Mouse (Mus musculus) MEL (cell line): ENCODE measurements at regions not wholly inside any gene's neighbourhood (a gene's known extent, or its start where the extent isn't known, plus 50 kb on each side); places are given as distances from the start of the nearest gene placed in this dataset.

Experiments used
- DNase-seq: peaks from one replicate; pipeline ENCODE4 v3.0.0; 2011; ENCODE audit warnings: low read depth, low spot score
- H3K27ac ChIP-seq: 2 replicates; pipeline ENCODE4 v1.5.1; 2012; ENCODE audit warnings: low read depth, mild to moderate bottlenecking, control low read depth, low read length, moderate library complexity; ENCODE audit not compliant: control insufficient read depth
- H3K27me3 ChIP-seq, 2 experiments: fragments of 150-350 bp in 1 of 2; sonication (generic) in 1 of 2; 2 replicates each; pipeline ENCODE4 v1.6.1; 2012; ENCODE audit warnings: low read length in 2 of 2, mild to moderate bottlenecking in 2 of 2, improper control_type of control experiment in 1 of 2, moderate library complexity in 1 of 2; ENCODE audit not compliant: insufficient read depth in 2 of 2, control insufficient read depth in 1 of 2
- H3K36me3 ChIP-seq, 2 experiments: 2 replicates each; pipeline ENCODE4 v1.6.1; 2012 to 2014; ENCODE audit warnings: low read length in 2 of 2, improper control_type of control experiment in 1 of 2, inconsistent platforms in 1 of 2, mild to moderate bottlenecking in 1 of 2; ENCODE audit not compliant: insufficient read depth in 2 of 2, control insufficient read depth in 1 of 2
- H3K4me1 ChIP-seq, 2 experiments: fragments of 150-350 bp in 1 of 2; sonication (generic) in 1 of 2; 2 replicates each; pipeline ENCODE4 v1.6.1; 2012; ENCODE audit warnings: low read length in 2 of 2, improper control_type of control experiment in 1 of 2, mild to moderate bottlenecking in 1 of 2; ENCODE audit not compliant: insufficient read depth in 2 of 2, control insufficient read depth in 1 of 2
- H3K4me3 ChIP-seq, 2 experiments: fragments of 150-350 bp in 1 of 2; sonication (generic) in 1 of 2; 2 replicates each; pipeline ENCODE4 v1.5.1; 2012; ENCODE audit warnings: low read depth in 2 of 2, low read length in 2 of 2, mild to moderate bottlenecking in 2 of 2, moderate library complexity in 2 of 2, control low read depth in 1 of 2, improper control_type of control experiment in 1 of 2; ENCODE audit not compliant: control insufficient read depth in 1 of 2, insufficient read depth in 1 of 2
- H3K79me2 ChIP-seq: 2 replicates; pipeline ENCODE4 v1.6.1; 2012; ENCODE audit warnings: mild to moderate bottlenecking, low read length, moderate library complexity; ENCODE audit not compliant: control insufficient read depth, poor library complexity, insufficient read depth
- H3K9ac ChIP-seq: 2 replicates; pipeline ENCODE4 v1.6.1; 2012; ENCODE audit warnings: low read depth, mild to moderate bottlenecking, control low read depth, low read length, moderate library complexity; ENCODE audit not compliant: control insufficient read depth, poor library complexity, severe bottlenecking
- H3K9me3 ChIP-seq: fragments of 150-350 bp; sonication (generic); replicated peaks from 2 replicates; pipeline ENCODE4 v1.6.1; 2012; ENCODE audit warnings: mild to moderate bottlenecking, low read length, improper control_type of control experiment, moderate library complexity; ENCODE audit not compliant: insufficient read depth
- BHLHE40 ChIP-seq: IDR thresholded peaks from 2 replicates; pipeline ENCODE4 v1.6.1; 2012; ENCODE audit warnings: low read depth, mild to moderate bottlenecking, inconsistent platforms, low read length, improper control_type of control experiment, borderline replicate concordance
- CHD1 ChIP-seq: IDR thresholded peaks from 2 replicates; pipeline ENCODE4 v1.6.1; 2012; ENCODE audit warnings: low read depth, mild to moderate bottlenecking, inconsistent platforms, low read length, improper control_type of control experiment
- CHD2 ChIP-seq: IDR thresholded peaks from 2 replicates; pipeline ENCODE4 v1.6.1; 2011; ENCODE audit warnings: low read length, improper control_type of control experiment
- CTCF ChIP-seq, 3 experiments: IDR thresholded peaks in 2 of 3; conservative IDR thresholded peaks in 1 of 3; 2 replicates each; pipeline ENCODE4 v1.5.1; 2011 to 2012; ENCODE audit warnings: low read length in 3 of 3, low read depth in 2 of 3, mild to moderate bottlenecking in 2 of 3, improper control_type of control experiment in 1 of 3, inconsistent platforms in 1 of 3, mixed read lengths in 1 of 3, moderate library complexity in 1 of 3; ENCODE audit not compliant: control insufficient read depth in 1 of 3, insufficient read depth in 1 of 3, poor library complexity in 1 of 3, severe bottlenecking in 1 of 3
- E2F4 ChIP-seq: IDR thresholded peaks from 2 replicates; pipeline ENCODE4 v1.6.1; 2011; ENCODE audit warnings: low read depth, low read length, improper control_type of control experiment, borderline replicate concordance
- EP300 ChIP-seq, 2 experiments: IDR thresholded peaks; 2 replicates each; pipeline ENCODE4 v1.6.1; 2011; ENCODE audit warnings: improper control_type of control experiment in 2 of 2, low read length in 2 of 2, low read depth in 1 of 2, mild to moderate bottlenecking in 1 of 2
- GATA1 ChIP-seq: IDR thresholded peaks from 2 replicates; pipeline ENCODE4 v1.6.1; 2011; ENCODE audit warnings: low read depth, low read length, improper control_type of control experiment
- HCFC1 ChIP-seq: IDR thresholded peaks from 2 replicates; pipeline ENCODE4 v1.6.1; 2012; ENCODE audit warnings: low read depth, mild to moderate bottlenecking, inconsistent platforms, low read length, improper control_type of control experiment, moderate library complexity
- MAFK ChIP-seq: IDR thresholded peaks from 2 replicates; pipeline ENCODE4 v1.6.1; 2011; ENCODE audit warnings: low read depth, mild to moderate bottlenecking, low read length, improper control_type of control experiment, borderline replicate concordance
- MAX ChIP-seq: IDR thresholded peaks from 2 replicates; pipeline ENCODE4 v1.6.1; 2011; ENCODE audit warnings: low read length, improper control_type of control experiment
- MAZ ChIP-seq: IDR thresholded peaks from 2 replicates; pipeline ENCODE4 v1.6.1; 2012; ENCODE audit warnings: low read depth, mild to moderate bottlenecking, inconsistent platforms, low read length, improper control_type of control experiment
- MXI1 ChIP-seq: IDR thresholded peaks from 2 replicates; pipeline ENCODE4 v1.6.1; 2011; ENCODE audit warnings: mild to moderate bottlenecking, low read depth, low read length, improper control_type of control experiment
- MYB ChIP-seq: IDR thresholded peaks from 2 replicates; pipeline ENCODE4 v1.6.1; 2011; ENCODE audit warnings: mild to moderate bottlenecking, low read depth, low read length, improper control_type of control experiment
- MYC ChIP-seq: IDR thresholded peaks from 2 replicates; pipeline ENCODE4 v1.6.1; 2011; ENCODE audit warnings: low read depth, mild to moderate bottlenecking, low read length, improper control_type of control experiment, moderate library complexity
- NRF1 ChIP-seq: IDR thresholded peaks from 2 replicates; pipeline ENCODE4 v1.6.1; 2014; ENCODE audit warnings: low read depth, mild to moderate bottlenecking, inconsistent platforms, low read length, improper control_type of control experiment, moderate library complexity; ENCODE audit not compliant: poor library complexity, insufficient read depth, severe bottlenecking
- POLR2A ChIP-seq, 2 experiments: IDR thresholded peaks; 2 replicates each; pipeline ENCODE4 v1.6.1; 2011 to 2012; ENCODE audit warnings: low read length in 2 of 2, mild to moderate bottlenecking in 2 of 2, control low read depth in 1 of 2, improper control_type of control experiment in 1 of 2, low read depth in 1 of 2, moderate library complexity in 1 of 2; ENCODE audit not compliant: control insufficient read depth in 1 of 2, insufficient read depth in 1 of 2, poor library complexity in 1 of 2
- POLR2AphosphoS2 ChIP-seq: IDR thresholded peaks from 2 replicates; pipeline ENCODE4 v1.6.1; 2011; ENCODE audit warnings: low read length, improper control_type of control experiment
- POLR2AphosphoS5 ChIP-seq: IDR thresholded peaks from 2 replicates; pipeline ENCODE4 v1.6.1; 2012; ENCODE audit warnings: low read depth, borderline replicate concordance, mild to moderate bottlenecking, inconsistent platforms, low read length, moderate library complexity, mixed read lengths
- RAD21 ChIP-seq: IDR thresholded peaks from 2 replicates; pipeline ENCODE4 v1.6.1; 2011; ENCODE audit warnings: mild to moderate bottlenecking, low read depth, low read length, improper control_type of control experiment
- SIN3A ChIP-seq: IDR thresholded peaks from 2 replicates; pipeline ENCODE4 v1.6.1; 2012; ENCODE audit warnings: low read length, improper control_type of control experiment, inconsistent platforms
- SMC3 ChIP-seq: IDR thresholded peaks from 2 replicates; pipeline ENCODE4 v1.6.1; 2011; ENCODE audit warnings: low read depth, low read length, improper control_type of control experiment
- TAL1 ChIP-seq: IDR thresholded peaks from 2 replicates; pipeline ENCODE4 v1.6.1; 2012; ENCODE audit warnings: mild to moderate bottlenecking, inconsistent platforms, low read length, moderate library complexity, mixed read lengths
- TBP ChIP-seq: IDR thresholded peaks from 2 replicates; pipeline ENCODE4 v1.8.0; 2011; ENCODE audit warnings: low read depth, low read length, improper control_type of control experiment
- ZKSCAN1 ChIP-seq: IDR thresholded peaks from 2 replicates; pipeline ENCODE4 v1.6.1; 2012; ENCODE audit warnings: low read depth, mild to moderate bottlenecking, inconsistent platforms, low read length, improper control_type of control experiment, moderate library complexity
- ZMIZ1 ChIP-seq: IDR thresholded peaks from 2 replicates; pipeline ENCODE4 v1.6.1; 2012; ENCODE audit warnings: low read depth, mild to moderate bottlenecking, inconsistent platforms, low read length, improper control_type of control experiment, moderate library complexity
- ZNF384 ChIP-seq: IDR thresholded peaks from 2 replicates; pipeline ENCODE4 v1.6.1; 2012; ENCODE audit warnings: low read depth, mild to moderate bottlenecking, inconsistent platforms, low read length, improper control_type of control experiment

DNA sequence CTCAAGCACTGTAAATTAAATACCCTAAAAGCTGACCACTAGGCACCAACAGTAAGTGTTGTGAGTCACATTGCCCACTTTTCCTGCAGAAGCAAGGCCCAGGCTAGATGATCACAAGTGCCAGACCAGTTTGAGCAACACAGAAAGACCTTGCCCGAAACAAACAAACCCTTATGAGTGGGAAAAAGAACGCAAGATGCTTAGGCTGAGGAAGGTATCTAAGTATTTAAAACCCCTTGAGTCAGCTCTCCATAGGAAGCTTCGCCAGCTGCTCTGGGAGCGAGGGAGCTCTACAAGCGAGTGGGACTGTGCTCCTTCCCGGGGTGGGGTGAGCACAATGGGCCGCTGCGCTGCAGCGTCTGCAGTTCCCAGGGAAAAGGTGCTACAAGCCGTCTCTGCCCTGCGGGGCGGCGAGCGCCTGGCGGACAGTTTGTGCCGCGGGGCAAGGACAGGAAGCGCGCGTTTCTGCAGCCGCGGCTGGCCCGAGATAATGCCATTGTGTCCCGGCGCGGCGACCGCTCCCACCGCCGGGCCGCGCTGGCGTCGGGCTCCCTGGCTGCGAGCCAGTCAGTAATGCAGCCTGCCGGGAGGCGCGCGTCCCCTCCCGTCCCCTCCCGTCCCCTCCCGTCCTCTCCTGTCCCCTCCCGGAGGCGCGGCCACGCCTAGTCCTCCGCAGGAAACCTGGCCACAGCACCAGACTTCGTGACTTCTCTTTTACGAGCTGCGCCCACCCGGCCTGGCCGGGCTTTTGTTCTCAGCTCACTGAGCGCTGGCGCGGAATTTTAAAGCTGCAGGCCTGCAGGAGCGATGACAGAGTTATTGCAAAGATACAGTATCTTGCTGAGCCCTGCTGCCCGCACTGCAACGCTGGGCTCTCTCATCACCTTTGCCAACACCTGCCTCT is 236.1 kb upstream of the Gm37988 start:
- H3K27me3 ChIP-seq, result no peaks in the 10 kb centered on the region
- no peaks in the 10 kb centered on the region for H3K36me3 ChIP-seq
- TF ChIP-seq POLR2A (IDR thresholded peaks at IDR 0.05; ENCODE audit: control insufficient read depth in 1 of 2, insufficient read depth in 1 of 2, low read depth in 1 of 2, low read length in 2 of 2, poor library complexity in 1 of 2), result no peak
- TF ChIP-seq SMC3, result no peak
- TF ChIP-seq ZNF384, result no peak
- no peak for TF ChIP-seq MYB
- TF ChIP-seq EP300 (IDR thresholded peaks at IDR 0.05; ENCODE audit: low read depth in 1 of 2, low read length in 2 of 2), result no peak
- TF ChIP-seq E2F4, result no peak
- TF ChIP-seq MAFK, result no peak
- no peak for TF ChIP-seq POLR2AphosphoS2
- H3K27ac ChIP-seq, result no peak overlapping the region
- no peaks in the 10 kb centered on the region for H3K4me1 ChIP-seq
- no peak for DNase-seq
- H3K9me3 ChIP-seq, result no peaks in the 10 kb centered on the region
- no peak overlapping the region for H3K4me3 ChIP-seq
- H3K9ac ChIP-seq, result no peak overlapping the region
- H3K79me2 ChIP-seq, result no peaks in the 10 kb centered on the region

DNA sequence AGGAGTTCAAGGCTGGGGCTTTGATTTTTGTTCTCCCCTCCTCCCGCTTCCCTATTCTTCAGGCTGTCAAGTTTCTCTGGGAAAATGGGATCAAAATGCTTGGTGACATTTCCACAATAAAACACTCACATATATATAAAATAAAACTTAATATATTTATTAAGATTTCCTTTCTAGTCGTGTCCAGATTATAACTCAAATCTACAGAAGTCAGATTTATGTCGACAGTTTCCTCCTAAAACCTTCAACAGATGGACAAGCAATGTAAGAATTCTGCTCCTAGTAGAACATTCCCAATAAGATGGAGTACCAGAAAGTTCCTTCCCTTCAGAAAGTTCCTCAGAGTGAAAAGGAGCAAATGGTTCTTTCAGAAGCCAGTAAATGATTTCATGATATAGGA is 235.4 kb upstream of the Gm37988 start:
- no peaks in the 10 kb centered on the region for H3K36me3 ChIP-seq
- H3K4me1 ChIP-seq, result no peaks in the 10 kb centered on the region
- H3K27ac ChIP-seq, result no peak overlapping the region
- no peak overlapping the region for H3K9ac ChIP-seq
- H3K79me2 ChIP-seq, result no peaks in the 10 kb centered on the region
- no peaks in the 10 kb centered on the region for H3K27me3 ChIP-seq
- no peak for TF ChIP-seq TBP
- no peak for TF ChIP-seq NRF1
- TF ChIP-seq SIN3A, result no peak
- no peak for TF ChIP-seq CHD1
- no peak for TF ChIP-seq RAD21
- no peak for TF ChIP-seq MXI1
- no peak for TF ChIP-seq ZMIZ1
- no peak for TF ChIP-seq ZKSCAN1
- no peak for TF ChIP-seq MAZ
- no peak for TF ChIP-seq HCFC1
- TF ChIP-seq BHLHE40, result no peak
- no peak for TF ChIP-seq CTCF (IDR thresholded peaks at IDR 0.05 in 2 of 3, conservative IDR thresholded peaks at IDR 0.05 in 1 of 3; ENCODE audit: control insufficient read depth in 1 of 3, insufficient read depth in 1 of 3, low read depth in 2 of 3, low read length in 3 of 3, poor library complexity in 1 of 3, severe bottlenecking in 1 of 3)
- TF ChIP-seq TAL1, result no peak
- TF ChIP-seq ZNF384, result no peak
- TF ChIP-seq GATA1, result no peak
- TF ChIP-seq MYC, result no peak
- TF ChIP-seq MAX, result no peak
- no peak for TF ChIP-seq POLR2AphosphoS5
- no peak for TF ChIP-seq CHD2
- TF ChIP-seq EP300 (IDR thresholded peaks at IDR 0.05; ENCODE audit: low read depth in 1 of 2, low read length in 2 of 2), result no peak
- no peak overlapping the region for H3K4me3 ChIP-seq
- DNase-seq, result no peak
- no peaks in the 10 kb centered on the region for H3K9me3 ChIP-seq
